Mouse (Mus musculus) kidney, adult 2 months (tissue): ENCODE measurements around the gene Fndc8.

ENCODE experiments used
- CTCF ChIP-seq: fragments of 200-500 bp; conservative IDR thresholded peaks from 2 replicates; pipeline ENCODE4 v1.5.1; 2011; ENCODE audit warnings: low read depth, mild to moderate bottlenecking, control low read depth, low read length, moderate library complexity, mixed read lengths; ENCODE audit not compliant: insufficient read depth, insufficient read length
- POLR2A ChIP-seq: fragments of 200-500 bp; IDR thresholded peaks from one replicate; pipeline ENCODE4 v1.6.1; 2011; ENCODE audit warnings: low read depth, low read length, control low read depth

DNA sequence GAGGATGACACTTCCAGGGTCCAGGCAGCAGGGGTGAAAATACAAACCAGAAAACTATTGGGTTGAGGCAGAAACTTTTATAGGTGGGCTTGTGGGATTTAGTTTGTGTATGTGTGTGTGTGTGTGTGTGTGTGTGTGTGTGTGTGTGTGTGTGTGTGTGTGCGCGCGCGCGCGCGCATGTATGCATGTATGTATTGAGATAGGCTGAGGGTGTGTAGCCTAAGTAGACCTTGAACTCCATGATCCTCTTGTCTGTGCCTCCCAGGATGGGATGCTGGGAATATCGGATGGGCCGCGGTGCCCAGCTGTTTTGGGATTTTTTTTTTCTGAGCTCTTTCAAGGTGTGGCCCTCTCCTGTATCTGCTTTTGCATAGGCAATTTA lies 16.7 kb downstream of the Fndc8 start:
- TF ChIP-seq POLR2A (no peak), CTCF (no peak)
